Mouse (Mus musculus) CH12F3 (cell line): ENCODE measurements around the gene Pck1.

Experiments
- in situ Hi-C: fragments of 300-500 bp; cut with MboI; formaldehyde crosslinking; loops from 2 replicates; pipeline ENCODE4 v1.14.3; 2020; ENCODE audit warnings: low sequenced_read_pairs

Gene Pck1

DNA sequence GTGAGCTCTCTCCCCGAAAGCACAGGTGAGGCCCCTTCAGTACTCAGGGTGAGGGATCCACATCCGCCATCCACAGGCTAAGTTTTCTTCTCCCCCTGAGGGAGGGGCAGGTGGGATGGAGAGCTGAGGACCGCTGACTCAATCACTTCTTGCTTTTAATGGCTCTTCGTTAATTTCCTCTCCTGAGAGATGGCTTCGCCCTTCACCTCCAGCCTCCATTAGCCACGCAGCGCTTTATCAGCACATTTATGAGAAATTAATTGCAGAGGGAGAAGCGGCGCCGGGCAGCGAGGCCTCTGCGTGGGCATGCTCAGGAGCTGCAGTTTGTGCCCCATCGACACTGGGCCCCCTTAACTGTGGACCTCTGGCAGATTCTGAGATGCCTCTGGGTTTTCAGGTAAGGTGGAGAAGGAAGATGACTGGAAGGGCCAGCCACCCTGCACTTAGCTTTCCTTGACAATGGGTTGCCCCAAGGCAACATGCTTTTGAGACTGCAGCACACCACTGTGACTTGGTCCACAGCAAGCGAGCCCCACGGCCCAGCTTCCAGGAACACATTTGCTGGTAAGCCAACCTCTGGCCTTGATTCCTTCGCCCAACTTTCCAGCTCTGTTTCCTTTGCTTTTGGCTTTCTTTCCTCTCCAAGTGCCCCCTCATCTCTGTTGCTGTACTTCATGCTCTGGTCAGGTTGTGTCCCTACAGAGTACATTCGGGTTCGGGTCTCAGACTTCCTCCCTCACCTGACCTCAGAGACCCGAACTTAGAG lies 50.3 kb downstream of the Pck1 start:
- in situ Hi-C loops = no loop called here

DNA sequence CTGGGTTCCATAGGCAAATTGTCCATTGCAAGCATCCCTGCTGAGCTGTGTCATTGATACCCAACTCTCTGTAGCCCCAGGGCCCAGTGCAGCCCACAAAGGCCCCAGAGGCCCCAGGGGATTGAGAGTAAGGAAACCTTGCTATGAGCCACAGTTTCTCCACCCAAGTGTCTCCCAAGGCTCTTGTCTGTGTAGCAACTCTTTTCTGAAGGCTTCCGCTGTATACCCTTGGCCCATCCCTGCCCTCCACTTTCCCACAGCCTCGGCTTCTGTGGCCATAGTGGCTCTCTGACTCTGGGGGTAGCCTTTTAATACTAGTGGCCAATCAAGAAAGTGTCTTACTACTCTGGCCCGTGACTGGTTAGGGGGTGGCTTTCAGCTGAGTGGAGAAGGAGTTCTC lies 50.9 kb downstream of the Pck1 start:
- in situ Hi-C loops = no loop called here

DNA sequence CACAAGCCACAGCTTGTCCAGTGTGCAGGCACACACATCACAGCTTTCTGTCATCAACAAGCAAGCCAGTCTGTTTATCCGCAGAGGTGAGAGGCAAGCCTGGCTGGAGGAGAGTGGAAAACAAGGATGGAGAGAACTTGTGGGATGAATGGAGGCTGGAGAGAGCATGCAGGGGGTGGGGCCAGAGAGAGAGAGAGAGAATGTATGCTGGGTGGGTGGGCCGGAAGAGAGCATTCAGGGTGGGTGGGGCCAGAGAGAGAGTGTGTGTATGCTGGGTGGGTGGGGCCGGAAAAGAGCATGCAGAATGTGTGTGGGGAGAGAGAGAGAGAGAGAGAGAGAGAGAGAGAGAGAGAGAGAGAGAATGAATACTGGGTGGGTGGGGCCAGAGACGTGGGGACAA lies 51.8 kb downstream of the Pck1 start:
- in situ Hi-C loops = no loop called here

DNA sequence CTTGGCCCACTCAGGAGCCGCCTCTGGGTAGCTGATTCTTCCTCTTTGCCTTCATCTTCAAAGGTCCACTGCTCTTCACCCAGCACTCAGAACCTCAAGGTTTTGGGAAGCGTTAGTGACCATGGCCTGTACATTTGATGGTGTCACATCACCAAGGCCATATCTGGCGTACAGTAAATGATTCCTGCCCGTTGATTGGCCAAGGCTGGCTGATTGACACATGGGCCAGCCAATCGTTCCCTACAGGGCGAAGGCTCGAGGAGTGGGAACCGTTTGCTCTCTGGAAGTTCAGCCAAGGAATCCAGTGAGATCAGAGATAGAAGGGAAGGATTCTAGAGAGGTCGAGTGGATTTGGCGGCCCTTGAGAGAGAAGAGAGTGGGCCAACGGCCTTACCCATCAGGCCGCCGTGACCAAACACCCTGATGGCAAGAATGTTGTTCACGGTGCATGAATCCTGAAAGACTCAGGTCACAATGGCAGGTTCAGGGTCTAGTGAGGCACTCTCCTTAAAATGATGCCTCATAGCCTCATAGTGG lies 52.8 kb downstream of the Pck1 start:
- in situ Hi-C loops = no loop called here

DNA sequence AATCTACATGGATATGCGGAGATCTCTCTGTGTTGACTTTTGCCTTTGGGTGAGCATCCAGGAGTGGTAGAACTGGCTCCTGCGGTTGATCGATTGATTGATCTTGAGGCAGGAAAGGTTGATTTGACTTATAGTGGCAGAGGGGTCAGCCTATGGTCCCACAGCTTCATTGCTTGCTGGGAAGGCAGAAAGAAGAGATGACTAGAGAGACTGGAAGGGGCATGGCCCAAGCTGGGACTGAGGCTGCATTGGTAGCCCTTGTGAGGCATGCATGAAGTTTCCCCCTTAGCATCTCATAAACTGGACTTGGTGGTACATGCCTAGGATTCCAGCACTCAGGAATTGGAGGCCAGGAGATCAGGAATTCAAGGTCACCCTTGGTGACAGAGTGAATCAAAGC lies 54.2 kb downstream of the Pck1 start:
- in situ Hi-C loops = no loop called here
